8 mouse cellular contexts compared by ENCODE assay signal in genomic region chr1:133025051-133025795, GRCm38 (mm10). TPM values are rescaled to one million over a fixed set of nuclear protein-coding genes. Genes with fewer than 3 reads are reported as not detected.
A peak's percentile ranks its signal among the peaks of the same experiment; 100 is the strongest.
DNase-seq lines count a peak whose midpoint lies in the region; ATAC-seq and TF ChIP-seq lines count a peak whose summit lies in the region.

No protein-coding gene starts in this region.

- H3K36me3 ChIP-seq in hindbrain, postnatal 0 days (ENCODE audit: insufficient read depth, low read length), result no peaks in the 10 kb centered on the region

- no peak for TF ChIP-seq CTCF in gastrocnemius, adult 2 months (IDR thresholded peaks at IDR 0.05)
- TF ChIP-seq CTCF in hindbrain, postnatal 0 days (IDR thresholded peaks at IDR 0.05; ENCODE audit: low read depth), result 0 out of 2 replicates have a peak, but pooled peaks have one; percentile 8
- TF ChIP-seq CTCF in left cerebral cortex, adult 2 months (IDR thresholded peaks at IDR 0.05), result no peak

- H3K9me3 ChIP-seq in hindbrain, postnatal 0 days (ENCODE audit: low read length), result no peaks in the 10 kb centered on the region

- peak overlapping the region; percentile 69 for H3K4me2 ChIP-seq in hindbrain, postnatal 0 days (ENCODE audit: low read depth, low read length)

- no peaks in the 10 kb centered on the region for H3K27me3 ChIP-seq in hindbrain, postnatal 0 days (ENCODE audit: insufficient read depth, low read length)

- H3K27ac ChIP-seq in gastrocnemius, adult 2 months, result peak overlapping the region; percentile 95
- H3K27ac ChIP-seq in hindbrain, postnatal 0 days, result peak overlapping the region; percentile 94
- H3K27ac ChIP-seq in left cerebral cortex, adult 2 months, result peak overlapping the region; percentile 87

- H3K9ac ChIP-seq in hindbrain, postnatal 0 days (replicated peaks; ENCODE audit: low read length), result peak overlapping the region; percentile 90

- peak overlapping the region; percentile 93 for H3K4me3 ChIP-seq in gastrocnemius, adult 2 months
- H3K4me3 ChIP-seq in hindbrain, postnatal 0 days (ENCODE audit: low read length), result peak overlapping the region; percentile 93
- H3K4me3 ChIP-seq in left cerebral cortex, adult 2 months, result peak overlapping the region; percentile 63

- under 1% methylated on average over 40 of the region's 40 CpGs for WGBS in hindbrain, postnatal 0 days

- intact Hi-C loops in gastrocnemius, adult 2 months (cut with DNase I), result no loop called here
- intact Hi-C loops in left cerebral cortex, adult 2 months (cut with DNase I), result loop anchor here (5.0 kb wide), 1 partner anchor 587 kb away; the partner anchor contains the start of gene Snrpe

- ATAC-seq in hindbrain, postnatal 0 days, result peak; percentile 98
- peak; percentile 99 for ATAC-seq in megakaryocyte, adult 5-6 weeks (ENCODE audit: poor library complexity, severe bottlenecking)

- H3K4me1 ChIP-seq in hindbrain, postnatal 0 days (ENCODE audit: insufficient read depth, low read length), result peaks cover 3% of the 10 kb centered on the region; the same call in 1 of the 2 replicates

- peak; percentile 90 for DNase-seq in WW6 (ENCODE audit: low read depth, low spot score)
- DNase-seq in cerebellum, postnatal 4 days (ENCODE audit: low spot score in 2 of 2), result peak; percentile 72 to 84
- peak; percentile 91 for DNase-seq in gastrocnemius, adult 2 months
- DNase-seq in hindbrain, postnatal 0 days (ENCODE audit: low spot score), result peak; percentile 97
- peak; percentile 81 to 87 for DNase-seq in left cerebral cortex, adult 2 months (ENCODE audit: extremely low spot score in 1 of 2, low spot score in 2 of 2)
- DNase-seq in right cerebral cortex, adult 2 months (ENCODE audit: low spot score in 2 of 2), result peak; percentile 88 to 89
- peak; percentile 86 for DNase-seq in urinary bladder, postnatal 14 days (ENCODE audit: low spot score)

RNA-seq across cellular contexts. Expression of gene Mdm4, which starts 5.1 kb away (rescaled TPM):
- total RNA-seq in gastrocnemius, adult 2 months (2021), result 10 to 100 TPM; 26.3 to 32.4 TPM
- total RNA-seq in hindbrain, postnatal 0 days (2014; rRNA removed), result 55.3 and 61.3 TPM in 2 replicates
- 29.1 and 32.2 TPM in 2 replicates for polyA plus RNA-seq in hindbrain, postnatal 0 days (2015; fragmentation: Nextera tagmentation; extraction: Ambion mirVana)
- total RNA-seq in left cerebral cortex, adult 2 months (2021), result 10 to 100 TPM; 79.0 to 85.9 TPM
- 66.6 and 69.0 TPM in 2 replicates for total RNA-seq in megakaryocyte, adult 5-6 weeks (2015)
- total RNA-seq in megakaryocyte, adult 5-6 weeks (2017), result 88.5 and 97.9 TPM in 2 replicates

RNA-seq across cellular contexts. Expression of gene Pik3c2b, which starts 20.2 kb away (rescaled TPM):
- 10 to 100 TPM in 1 of 2 experiments, 1 to 10 TPM in 1; 9.8 to 11.0 TPM for total RNA-seq in gastrocnemius, adult 2 months (2021)
- total RNA-seq in hindbrain, postnatal 0 days (2014; rRNA removed), result 20.7 and 23.0 TPM in 2 replicates
- 7.1 and 8.7 TPM in 2 replicates for polyA plus RNA-seq in hindbrain, postnatal 0 days (2015; fragmentation: Nextera tagmentation; extraction: Ambion mirVana)
- total RNA-seq in left cerebral cortex, adult 2 months (2021), result 10 to 100 TPM; 13.2 to 17.7 TPM
- 0.67 and 1.1 TPM in 2 replicates for total RNA-seq in megakaryocyte, adult 5-6 weeks (2015)
- total RNA-seq in megakaryocyte, adult 5-6 weeks (2017), result 0.48 and 0.98 TPM in 2 replicates

Comparison
In these comparisons a context has a peak if more than half of its experiments do, and no peak if none do; other contexts are left out.
1. Peak in every context shown above with its lines: DNase-seq, ATAC-seq, H3K4me3 ChIP-seq and H3K27ac ChIP-seq.
2. RNA of gene Pik3c2b, which starts 20.2 kb away (total RNA-seq): 20.7 to 23.0 TPM in hindbrain, postnatal 0 days, 13.2 to 17.7 TPM in left cerebral cortex, adult 2 months and 9.8 to 11.0 TPM in gastrocnemius, adult 2 months; 0.48 to 1.1 TPM in megakaryocyte, adult 5-6 weeks; every median in the first group is over 4 times any median in the second.